Mouse (Mus musculus) layer of hippocampus, postnatal 36 days (tissue): Measurements from ENCODE around the gene Rnf217. TPM values are rescaled to one million over a fixed set of nuclear protein-coding genes. Genes with fewer than 3 reads are reported as not detected.

Experiments
- DNase-seq, 2 experiments: peaks; one replicate each; pipeline ENCODE4 v3.0.0; 2022
- total RNA-seq, 2 experiments: library from RNA; stranded (reverse); gene quantifications; 2 replicates each; pipeline ENCODE4 v1.2.3; 2021

Rnf217 gene
- 1 to 10 TPM; 6.6 to 7.1 TPM for total RNA-seq

- peak; percentile 71 to 78 for DNase-seq
Observed at GRCm38 (mm10) chr10:31609066-31609961, at the start of gene Rnf217. Rnf217 (minus strand) TSS chr10:31609184.

- no peak for DNase-seq
Observed at GRCm38 (mm10) chr10:31647270-31647669, 38.3 kb upstream of the Rnf217 start.

GRCm38 (mm10) chr10:31646083-31646482, 37.1 kb upstream of the Rnf217 start:
- no peak for DNase-seq

DNA sequence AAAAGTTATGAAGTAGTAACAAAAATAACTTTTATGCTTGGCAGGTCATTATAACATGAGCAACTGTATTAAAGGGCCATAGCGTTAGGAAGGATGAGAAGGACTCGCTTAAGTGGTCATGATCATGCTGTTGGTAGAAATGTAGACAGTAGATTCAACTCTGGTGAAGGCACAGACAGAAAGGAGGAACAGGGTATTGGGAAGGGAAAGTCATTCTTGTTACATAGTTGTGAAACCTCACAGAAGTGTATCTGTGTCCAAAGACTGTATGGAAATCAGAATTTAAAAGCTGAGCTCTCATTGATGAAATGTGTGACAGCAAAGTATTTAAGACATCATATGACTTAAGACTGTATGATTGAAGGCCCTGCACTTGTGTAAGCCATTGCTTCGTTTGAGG, 26.1 kb upstream of the Rnf217 start:
- no peak for DNase-seq

DNA sequence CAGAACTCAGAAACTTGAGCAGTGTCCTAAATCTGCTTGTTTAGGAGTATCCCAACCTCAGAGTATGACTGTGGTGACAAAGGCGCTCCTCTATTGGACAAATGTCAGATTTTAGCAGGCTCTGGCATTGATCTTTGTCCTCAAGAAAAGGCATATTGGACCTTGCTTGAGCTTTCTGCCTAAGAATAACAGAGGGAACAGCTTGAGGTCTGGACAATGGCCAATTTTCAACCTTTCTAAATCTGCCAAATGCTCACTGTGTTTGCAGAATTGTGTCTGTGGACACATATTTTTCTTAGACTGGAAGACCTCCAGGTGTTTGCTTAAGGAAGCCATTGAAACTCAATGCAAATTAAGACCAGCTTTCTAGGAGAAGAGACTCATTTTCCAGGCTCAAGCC, 23.0 kb upstream of the Rnf217 start:
- DNase-seq = no peak

GRCm38 (mm10) chr10:31615355-31615754, 6.4 kb upstream of the Rnf217 start:
- DNase-seq = no peak

- peak; percentile 53 to 64 for DNase-seq
Observed at GRCm38 (mm10) chr10:31614111-31614510, 5.1 kb upstream of the Rnf217 start.

- DNase-seq = peak in 1 of 2 experiments; percentile 30
Observed at GRCm38 (mm10) chr10:31608441-31609065, 431 bp downstream of the Rnf217 start.

- peak in 1 of 2 experiments; percentile 6 for DNase-seq
Observed at GRCm38 (mm10) chr10:31606981-31607867, 1.8 kb downstream of the Rnf217 start.

GRCm38 (mm10) chr10:31603855-31604254, 5.1 kb downstream of the Rnf217 start:
- no peak for DNase-seq

GRCm38 (mm10) chr10:31600116-31600515, 8.9 kb downstream of the Rnf217 start:
- no peak for DNase-seq

DNA sequence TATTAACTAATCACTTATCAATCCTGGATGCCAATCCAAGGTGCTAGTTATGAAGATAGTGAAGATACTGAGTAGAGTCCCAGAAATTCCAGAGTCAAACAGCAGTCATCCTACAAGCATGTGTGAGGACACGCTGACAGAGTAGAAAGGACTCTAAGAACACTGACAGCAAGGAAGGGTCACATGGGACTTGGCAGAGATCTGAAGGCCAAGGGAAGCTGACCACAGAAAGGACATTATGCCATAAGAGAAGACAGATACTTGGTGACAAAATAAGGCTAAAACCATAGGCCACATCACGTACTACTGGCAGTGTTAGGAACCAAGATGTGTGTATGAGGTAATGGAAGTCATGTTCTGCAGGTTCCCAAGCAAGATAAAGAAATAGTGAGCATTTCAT, 11.1 kb downstream of the Rnf217 start:
- no peak for DNase-seq

- DNase-seq = no peak
Observed at GRCm38 (mm10) chr10:31596804-31597203, 12.2 kb downstream of the Rnf217 start.

DNA sequence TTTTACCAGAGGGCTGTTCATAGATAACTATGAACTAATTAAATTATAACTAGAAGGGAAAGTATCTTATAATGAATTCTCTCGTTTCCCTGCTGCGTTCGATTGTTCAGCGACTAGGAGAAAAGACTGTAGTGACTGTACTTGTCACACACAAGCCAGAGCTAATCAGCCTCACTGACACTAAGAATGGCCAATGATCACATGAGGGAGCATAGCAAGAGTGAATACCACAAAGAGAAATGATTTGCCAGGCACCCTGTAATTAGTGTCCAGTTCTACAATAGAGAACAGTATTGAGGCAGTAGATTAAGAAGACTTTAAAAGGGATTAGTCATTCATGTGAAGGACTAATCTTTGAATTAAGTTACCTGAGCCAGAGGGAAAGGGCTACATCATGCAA, 13.7 kb downstream of the Rnf217 start:
- no peak for DNase-seq

DNA sequence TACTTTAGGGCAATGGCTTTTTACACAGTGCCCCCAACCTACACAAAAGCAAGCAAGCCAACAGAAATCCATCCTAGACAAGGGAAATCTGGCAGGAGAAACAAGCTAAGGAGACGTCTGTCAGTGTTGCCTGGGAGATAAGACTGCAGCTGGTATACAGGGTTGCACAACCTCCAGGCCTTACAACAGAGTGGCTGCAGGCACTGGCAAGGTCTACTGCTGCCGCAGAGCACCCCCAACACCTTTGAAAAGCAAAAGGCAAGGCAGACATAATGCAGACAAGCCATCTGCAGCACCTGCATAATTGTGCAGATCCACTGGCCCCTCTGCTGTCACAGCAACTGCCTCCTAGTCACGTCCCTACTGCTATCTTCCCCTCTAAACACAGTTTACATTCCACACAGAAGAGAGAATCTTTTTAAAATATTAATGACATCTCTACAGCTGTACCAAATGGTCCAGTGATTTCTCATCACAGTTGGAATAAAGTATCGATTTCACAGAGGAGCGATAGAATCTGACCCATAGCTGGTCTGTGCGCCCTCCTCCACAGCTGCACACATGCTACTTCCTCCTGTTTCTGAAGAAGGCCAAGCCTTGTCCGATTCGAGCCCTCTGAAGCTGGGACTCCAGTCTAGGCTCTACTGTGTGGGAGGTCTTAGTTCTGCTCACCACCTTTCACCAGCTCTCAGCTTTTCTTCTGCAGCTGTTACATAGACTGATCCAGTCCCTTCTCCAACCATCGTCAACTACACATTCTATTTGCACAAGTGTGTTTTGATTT, 16.1 kb downstream of the Rnf217 start:
- peak in 1 of 2 experiments; percentile 5 for DNase-seq

DNA sequence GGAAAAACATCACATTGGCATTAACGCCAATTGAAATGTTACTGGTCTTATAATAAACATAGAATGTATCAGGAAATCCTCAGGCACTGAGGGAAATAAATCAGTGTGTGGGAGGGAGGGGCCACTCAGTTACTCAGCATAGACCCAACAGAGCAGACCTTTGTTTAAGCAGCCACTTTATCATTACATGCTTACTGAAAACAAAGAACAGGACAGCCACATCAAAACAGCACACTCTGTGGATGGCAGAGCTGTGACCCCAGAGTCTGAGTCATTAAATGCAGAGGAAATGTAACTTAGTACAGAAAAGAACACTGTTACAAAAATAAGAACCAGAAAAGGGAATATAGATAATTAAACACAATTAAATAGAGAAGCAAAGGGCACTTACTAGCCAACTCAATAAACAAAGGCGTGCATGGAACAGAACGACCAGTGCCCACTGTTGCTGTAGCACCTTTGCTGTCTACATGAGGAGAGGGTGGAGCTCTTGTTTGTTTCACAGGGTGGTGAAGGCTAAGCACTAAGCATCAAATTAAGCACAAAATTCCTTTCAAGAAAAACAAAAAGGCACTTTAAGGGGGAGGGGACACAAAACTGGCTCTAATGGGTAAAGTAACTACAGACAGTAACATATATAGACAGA, 16.8 kb downstream of the Rnf217 start:
- DNase-seq = no peak

DNA sequence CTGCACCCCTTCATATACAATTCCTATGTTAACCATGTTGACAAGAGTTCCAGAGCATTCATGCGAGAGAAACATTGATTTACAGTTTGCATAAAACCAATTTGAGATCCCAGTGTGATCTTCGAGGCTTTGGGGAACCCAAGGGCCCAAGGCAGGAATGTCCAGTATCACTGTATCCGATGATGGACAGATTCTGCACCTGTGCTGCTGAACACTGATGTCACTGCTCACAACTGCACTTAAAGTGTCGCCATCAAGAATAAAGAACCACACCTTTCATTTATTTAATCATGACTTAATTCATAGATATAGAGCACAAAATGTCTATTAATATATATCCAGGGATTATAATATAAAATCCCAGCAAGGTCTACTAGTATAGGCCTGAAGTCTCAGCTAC, 28.3 kb downstream of the Rnf217 start:
- no peak for DNase-seq

GRCm38 (mm10) chr10:31580073-31580472, 28.9 kb downstream of the Rnf217 start:
- no peak for DNase-seq

- DNase-seq = no peak
Observed at GRCm38 (mm10) chr10:31573267-31573666, 35.7 kb downstream of the Rnf217 start.

DNA sequence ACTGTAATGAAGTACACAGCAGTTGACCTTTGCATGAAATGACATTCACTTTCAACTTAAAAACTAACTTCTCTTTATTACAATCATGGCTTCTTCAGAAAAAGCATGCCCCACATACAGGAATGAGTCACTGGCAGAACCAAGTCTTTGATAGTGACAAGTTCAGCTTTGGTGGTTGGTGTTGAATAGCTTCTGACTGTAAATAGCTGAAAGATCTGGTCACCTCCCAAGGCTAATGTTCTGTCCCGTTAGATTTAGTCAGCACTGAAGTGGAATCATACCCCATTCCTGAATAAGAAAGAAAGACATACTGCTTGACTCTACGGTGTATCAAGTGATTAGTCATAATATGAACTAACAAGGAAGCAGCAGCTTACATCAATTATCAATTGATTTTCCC, 51.7 kb downstream of the Rnf217 start:
- no peak for DNase-seq

DNA sequence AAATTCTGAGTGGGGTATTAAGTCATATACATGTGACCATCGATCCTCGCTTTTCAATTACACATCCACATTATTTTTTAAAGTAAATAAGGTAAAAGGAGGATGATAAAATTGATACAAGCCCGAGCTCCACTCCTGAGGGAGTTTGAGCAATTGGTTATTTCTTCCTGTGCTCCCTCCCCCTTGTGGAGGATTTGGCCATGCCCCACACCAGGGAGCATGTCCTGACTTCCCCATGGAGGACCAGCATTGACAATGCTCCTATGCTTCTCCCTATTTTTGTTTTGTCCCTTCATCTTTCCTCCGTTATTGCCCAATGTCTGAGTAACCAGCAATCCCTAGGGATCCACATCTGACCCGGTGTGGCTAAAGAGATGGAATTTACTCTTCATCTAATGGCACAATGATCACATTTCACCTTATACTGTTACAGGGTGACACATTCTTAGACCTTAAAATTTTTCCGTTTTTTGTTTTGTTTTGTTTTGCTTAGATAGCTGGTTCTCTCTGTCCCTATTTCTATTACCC, 53.5 kb downstream of the Rnf217 start:
- DNase-seq = no peak
